Mouse (Mus musculus) megakaryocyte progenitor cell, adult 5-6 weeks (primary cell): ENCODE measurements around the gene Atp7b. TPM values are rescaled to one million over a fixed set of nuclear protein-coding genes. Genes with fewer than 3 reads are reported as not detected.

ENCODE experiments used
- ATAC-seq: replicated peaks from 2 replicates; pipeline ENCODE4 v1.8.0; 2016; ENCODE audit warnings: mild to moderate bottlenecking, moderate TSS enrichment, inconsistent platforms; ENCODE audit not compliant: poor library complexity
- total RNA-seq, 2 experiments: library from RNA; stranded (forward) in 1 of 2; stranded (reverse) in 1 of 2; fragments of 157-497, 149-512 nt in 1 of 2; fragments of 200-1000 nt in 1 of 2; gene quantifications; 2 replicates each; pipeline versions ENCODE4 v1.2.3 to v1.2.4; 2015 to 2017

Atp7b gene
- total RNA-seq (2015) (3.6 and 5.1 TPM in 2 replicates), total RNA-seq (2017) (2.1 and 3.9 TPM in 2 replicates)

DNA sequence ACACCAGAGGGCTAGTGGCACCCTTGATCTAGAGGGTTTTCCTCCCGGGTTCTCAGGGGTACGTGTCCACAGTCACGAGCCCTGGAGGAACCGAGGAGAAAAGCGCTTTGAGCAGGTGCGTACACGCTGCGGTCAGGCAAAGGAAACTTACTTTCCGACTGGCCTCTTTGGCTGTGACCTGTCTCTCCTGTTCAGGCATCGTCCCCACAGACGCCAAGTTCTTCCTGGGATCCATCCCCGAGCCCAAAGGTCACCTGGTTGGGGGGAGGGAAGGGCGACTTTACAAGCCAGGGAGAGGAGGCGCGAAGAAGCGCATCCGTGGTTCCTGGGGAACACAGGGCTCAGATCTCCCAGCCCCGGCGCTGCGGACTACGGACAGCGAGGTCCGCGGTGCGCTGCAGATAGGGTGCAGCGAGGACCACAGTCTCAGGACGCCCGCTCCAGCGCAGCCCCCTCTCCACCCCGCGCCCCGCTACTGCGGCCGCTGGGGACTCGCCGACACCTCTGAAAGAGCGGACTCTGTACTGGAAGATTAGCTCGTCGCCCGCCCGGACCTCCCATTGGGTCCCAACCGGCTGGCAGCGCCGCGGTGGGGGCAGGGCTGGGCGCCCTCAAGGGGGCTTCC is at the start of gene Atp7b:
TSS of gene Atp7b (minus strand) at position 485 of the 625 bp plus-strand sequence.
- peak; percentile 13 for ATAC-seq

DNA sequence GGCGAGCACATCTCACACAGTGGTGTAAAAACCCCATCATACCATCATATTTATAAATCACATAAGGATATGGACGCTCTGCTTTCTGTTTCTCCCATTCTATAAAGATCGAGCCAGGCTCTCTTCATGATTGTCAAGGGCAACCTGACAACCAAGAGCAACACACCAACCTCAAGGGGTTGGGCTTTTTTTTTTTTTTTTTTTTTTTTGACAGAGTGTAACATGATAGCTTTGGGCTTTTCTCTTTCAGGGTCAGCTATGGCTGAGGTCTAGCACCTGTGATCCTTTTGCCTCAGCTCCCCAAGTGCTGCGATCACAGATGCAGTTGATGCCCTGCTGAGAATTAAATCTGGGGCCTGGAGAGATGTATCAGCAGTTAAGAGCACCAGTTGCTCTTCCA is 46.9 kb upstream of the Atp7b start:
- ATAC-seq: no peak

DNA sequence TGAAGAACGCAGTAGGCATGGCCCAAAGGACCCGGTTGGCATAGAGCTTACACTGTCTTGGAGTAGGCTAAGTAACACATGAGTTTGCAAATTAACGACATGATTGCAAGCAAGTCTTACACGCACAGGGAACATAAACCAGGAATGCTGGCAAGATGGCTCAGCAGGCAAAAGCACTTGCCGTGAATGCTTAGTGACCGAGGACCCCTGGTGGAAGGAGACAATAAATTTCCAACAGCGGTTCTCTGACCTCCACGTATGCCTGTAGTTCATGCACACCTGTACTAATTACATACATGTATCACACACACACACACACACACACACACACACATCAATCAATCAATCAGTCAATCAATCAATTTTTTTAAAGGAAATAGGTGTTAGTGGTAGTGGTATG is 31.5 kb upstream of the Atp7b start:
- peak; percentile 66 for ATAC-seq

DNA sequence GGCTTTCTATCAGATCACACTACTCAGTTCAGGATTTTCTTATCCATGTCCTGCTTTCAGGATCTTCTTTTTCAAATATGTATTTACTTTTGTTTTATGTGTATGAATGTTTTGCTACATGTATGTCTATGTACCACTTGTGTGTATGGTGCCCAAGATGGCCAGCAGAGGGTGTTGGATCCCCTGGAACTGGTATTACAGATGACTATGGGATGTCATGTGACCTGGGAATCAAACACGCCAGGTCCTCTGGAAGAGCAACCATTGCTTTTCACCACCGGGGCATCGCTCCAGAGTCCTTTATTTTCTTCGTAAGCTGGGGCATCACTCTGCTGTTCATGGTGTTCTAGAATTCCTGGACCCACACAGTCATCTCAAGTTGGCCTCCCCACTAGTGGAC is 29.1 kb upstream of the Atp7b start:
- no peak for ATAC-seq

DNA sequence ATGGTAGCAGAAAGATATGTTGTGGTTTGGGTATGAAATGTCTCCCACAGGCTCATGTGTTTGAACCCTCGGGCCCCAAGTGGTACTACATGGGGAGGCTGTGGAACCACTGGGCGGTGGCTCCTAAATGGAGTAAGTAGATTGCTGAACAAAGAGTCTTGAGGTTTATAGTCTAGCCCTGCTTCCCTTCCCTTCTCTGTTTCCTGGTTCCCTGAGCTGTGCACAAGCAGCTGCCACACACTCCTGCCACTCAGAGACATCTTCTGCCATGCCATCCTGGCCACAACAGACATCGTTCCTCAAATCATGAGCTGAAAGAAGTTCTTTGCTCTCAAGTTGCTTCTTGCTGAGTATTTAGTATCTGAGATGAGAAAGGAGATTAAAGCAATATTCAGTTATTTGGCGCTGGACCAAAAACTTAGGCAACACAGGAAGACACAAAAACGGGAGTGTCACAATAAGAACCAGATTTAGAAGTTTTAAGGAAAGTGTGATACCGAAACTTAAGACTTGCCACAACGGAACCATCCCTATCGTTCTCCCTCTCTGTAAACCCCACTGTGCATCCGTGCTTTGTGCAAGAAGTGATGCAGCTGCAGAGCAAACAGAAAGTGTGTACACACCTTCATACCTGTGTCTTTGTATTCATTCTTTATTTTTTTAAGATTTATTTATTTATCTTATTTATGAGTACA is 19.4 kb upstream of the Atp7b start:
- peak; percentile 89 for ATAC-seq

DNA sequence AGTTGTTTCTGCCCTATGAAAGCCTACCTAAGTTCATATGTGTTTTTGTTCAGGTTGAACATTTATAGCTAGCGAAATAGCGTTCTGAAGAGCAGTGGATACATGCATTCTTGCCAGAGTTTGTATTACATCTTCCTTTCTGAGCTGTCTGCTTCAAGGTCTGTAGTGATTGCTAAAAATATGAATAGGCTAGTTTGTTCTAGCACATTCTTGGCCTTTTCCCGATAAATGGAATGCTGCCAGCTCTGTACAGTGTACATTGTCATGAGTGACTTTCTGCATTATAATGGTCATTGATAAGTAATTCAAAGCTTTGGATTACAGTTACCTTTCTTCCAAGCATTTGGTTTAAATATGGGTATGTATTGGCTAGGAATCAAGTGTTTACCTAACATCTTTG is 1.0 kb upstream of the Atp7b start:
- ATAC-seq: no peak

DNA sequence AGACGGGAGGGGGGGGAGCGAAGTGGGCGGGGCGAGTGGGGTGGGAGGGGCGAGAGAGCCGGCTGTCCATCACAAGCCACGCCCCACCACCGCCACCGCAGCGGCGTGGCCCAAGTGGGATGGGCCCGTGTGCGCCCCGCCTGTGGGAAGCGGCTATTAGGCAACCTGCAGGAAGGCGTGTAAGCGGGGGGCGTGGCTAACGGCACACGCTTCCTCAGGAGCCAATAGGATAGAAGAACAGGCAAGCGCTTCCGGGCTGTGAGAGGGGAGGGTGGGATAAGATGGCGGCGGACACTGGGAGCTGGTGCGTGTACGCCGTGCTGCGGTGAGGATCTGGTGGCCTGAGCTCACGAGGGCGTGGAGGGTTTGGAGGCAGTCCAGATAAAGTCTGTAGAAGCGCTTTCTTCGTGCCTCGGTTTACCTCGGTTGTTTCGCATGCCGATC is 363 bp upstream of the Atp7b start, which contains the start of gene Alg11:
TSS of gene Alg11 (plus strand) at position 276 of the 444 bp plus-strand sequence.
- peak; percentile 89 for ATAC-seq

DNA sequence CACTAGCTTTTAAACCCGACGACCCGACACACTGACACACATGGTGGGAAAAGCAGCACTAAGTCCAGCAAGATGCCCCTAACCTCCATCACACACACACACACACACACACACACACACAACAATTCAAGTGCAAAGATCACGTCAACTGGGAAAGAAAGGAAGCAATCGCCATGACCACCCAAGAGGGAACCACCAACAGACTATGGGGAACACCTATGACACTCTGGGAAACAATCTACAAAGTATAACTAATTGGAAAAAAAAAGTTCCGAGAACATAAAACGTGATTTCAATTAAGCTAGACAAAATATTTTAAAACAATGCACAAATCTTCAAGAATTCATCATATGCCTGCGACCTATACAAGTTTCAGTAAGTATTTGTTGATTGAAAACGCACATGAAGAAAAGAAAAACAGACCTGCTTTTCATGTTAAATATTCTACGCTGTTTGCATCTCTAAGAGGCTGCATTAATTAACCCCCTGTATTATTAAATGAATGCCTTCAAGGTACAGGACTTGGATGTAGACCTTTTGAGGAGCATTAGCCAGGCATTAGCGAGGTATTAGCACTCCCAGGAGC is 859 bp downstream of the Atp7b start:
- no peak for ATAC-seq

DNA sequence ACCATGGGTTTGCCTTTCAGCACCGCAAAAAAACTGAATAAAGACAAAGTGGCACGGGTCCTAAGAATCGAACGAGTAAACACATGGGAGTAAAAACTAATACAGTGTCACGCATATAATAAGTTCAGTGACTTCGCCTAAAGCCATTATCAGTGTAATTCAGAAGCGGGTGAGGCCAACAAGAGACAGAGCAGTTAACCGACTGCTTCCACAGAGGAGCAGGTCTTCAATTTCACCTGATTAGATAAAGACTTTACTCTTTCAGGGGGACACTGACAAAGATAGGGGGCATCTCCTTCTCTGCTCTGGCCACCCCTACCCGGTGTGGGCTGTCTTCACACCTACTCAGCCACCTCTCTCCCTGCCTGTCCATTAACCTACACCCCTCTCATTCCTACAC is 1.7 kb downstream of the Atp7b start:
- ATAC-seq: no peak; the same call in 1 of the 2 replicates

DNA sequence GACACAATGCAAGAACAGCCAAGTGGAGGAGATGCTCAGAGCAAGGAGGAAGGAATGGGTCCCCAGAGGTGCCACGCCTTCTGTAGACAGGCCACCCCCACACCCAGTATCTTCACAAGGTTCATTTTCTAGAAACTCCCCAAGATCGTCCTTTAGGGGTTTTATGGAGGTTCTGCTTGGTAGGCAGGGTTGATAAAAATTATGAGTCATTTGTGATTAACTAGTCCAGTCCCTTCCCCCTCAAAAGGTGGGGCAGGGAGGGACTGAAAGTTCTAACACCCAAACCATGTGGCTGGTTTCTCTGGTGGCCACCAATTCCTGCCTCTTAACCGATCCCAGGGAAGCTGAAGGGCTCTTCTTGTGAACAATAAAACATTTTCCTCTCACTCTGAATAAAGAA is 3.3 kb downstream of the Atp7b start:
- ATAC-seq: no peak

DNA sequence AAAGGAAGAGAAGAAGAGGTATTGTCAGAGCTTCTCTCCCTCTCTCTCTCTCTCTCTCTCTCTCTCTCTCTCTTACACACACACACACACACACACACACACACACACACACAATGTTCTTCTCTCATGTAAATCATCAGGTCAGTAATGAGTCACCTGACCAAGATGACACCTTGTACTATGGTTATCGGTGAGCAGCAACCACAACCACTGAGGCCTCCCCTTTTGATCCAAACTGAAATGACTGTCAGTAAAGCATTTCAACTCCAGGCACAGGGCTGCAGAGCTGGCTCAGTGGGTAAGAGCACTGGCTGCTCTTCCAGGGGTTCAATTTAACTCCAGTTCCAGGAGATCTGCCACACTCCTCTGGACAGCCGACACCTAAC is 4.6 kb downstream of the Atp7b start:
- no peak for ATAC-seq

DNA sequence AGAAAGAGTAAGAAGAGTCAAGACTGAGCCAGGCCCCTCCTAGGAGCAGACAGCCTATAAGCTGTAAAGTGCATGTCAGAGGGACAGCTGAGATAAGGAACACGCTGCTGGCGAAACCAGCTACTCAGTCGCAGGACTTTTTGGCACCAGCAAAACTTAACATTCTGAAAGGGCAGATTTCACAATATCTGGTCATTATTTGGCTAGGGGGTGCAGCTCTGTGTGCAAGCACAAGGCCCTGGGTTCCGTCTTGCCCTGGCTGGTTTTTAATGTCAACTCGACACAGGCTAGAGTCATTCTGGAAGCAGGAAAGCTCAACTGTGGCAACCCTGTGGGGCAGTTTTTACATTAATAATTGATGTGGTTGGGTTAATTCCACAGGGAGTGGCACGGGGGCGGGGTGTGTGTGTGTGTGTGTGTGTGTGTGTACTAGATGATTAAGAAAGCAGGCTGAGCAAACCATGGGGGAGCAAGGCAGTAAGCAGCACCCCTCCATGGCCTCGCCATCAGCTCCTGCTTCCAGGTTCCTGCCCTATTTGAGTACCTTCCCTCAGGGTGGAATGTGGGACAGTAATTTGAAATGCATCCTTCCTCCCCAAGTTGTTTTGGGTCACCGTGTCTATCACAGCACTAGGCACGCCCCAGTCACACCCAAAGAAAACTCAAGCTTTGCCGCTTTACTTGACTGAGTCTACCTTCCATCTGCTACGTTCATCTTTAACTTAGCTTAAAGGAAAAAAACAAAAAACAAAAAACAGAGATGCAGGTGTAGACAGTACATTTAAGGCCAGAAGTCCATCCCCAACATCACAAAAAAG is 5.2 kb downstream of the Atp7b start:
- ATAC-seq: peak; percentile 68

DNA sequence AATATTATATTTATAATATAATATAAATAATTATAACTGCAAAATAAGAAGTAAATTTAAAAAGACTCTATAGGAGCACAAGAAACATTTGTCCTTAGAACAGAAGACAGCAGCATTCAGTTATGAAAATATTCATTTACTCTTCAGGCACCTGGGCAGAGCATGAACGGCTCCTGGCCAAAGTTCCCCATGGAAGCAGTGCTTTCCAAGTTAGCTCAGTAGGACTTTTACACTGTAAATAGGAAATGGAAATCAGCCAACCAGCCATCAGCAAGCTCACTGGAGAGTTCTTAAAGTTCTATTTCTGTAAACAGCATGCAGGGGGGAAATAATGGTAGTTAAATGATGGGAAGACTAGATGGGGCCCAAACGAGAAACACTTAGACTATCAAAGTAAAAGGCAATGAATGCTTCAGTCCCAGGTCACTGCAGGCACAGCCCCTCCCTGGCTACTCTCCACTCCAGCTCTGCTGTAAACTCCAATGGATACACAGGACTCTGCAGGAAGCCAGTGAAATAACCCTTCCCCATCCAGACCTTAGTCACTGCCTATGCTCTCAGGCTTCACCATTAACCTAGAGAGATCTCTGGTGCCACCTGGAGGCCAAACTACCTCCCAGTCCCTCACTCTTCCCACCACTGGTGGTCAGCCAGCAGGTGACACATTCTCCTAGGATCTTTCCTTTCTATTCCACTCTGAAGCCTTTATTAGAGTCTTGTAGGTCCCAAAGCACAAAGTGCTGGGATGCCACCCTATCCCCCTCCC is 12.2 kb downstream of the Atp7b start:
- ATAC-seq: peak; percentile 99

DNA sequence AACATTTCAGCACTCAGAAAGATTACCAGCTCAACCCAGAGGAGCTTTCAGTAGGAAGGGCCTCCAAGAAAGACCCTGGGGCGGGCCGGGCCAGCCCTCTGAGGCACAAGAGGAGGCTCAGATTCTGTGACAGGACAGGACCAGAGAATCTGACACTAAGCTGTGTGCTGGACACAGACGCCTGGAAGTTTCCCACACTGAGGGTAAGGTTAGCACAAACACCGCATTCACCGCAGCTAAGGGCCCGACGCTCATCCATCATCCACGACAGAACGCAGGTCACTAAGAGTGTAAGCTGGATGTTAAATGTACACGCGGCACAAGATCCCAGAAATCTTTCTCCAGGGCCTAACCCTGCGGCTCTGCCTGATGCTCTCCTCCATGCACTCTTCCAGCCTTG is 16.4 kb downstream of the Atp7b start:
- ATAC-seq: no peak

DNA sequence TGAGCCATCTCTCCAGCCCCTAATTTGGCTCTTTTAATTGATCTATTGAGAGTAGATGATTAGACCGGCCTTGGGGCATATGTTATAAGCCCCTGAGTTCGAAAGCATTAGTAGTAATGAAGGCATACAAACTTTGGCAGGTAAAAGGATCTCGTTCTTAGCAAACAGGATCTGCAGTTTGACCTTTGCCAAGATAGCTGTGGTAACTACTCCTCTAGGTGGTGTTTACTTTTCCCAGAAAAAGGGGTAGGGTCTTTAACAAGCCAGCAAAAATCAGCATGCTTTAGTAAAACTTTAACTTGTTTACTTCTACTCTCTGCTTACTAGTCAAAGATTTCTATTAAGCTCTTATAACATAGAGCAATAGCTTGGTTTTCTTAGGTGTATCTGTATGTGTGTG is 17.6 kb downstream of the Atp7b start:
- no peak for ATAC-seq

DNA sequence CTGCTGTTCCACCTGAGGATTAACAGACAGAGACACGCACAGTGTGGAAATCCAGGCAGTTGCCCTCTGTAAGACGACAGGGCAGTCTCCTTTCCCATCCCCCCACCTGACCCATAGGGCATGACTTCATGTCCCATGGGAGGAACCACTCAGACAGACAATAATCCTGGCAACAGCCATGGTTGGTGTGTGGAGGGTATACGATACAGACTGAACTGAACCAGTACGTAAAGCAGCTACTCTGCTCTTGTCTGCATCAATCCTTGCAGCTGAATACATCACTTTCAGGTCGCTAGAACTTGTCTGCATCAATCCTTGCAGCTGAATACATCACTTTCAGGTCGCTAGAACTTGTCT is 20.0 kb downstream of the Atp7b start:
- no peak for ATAC-seq

DNA sequence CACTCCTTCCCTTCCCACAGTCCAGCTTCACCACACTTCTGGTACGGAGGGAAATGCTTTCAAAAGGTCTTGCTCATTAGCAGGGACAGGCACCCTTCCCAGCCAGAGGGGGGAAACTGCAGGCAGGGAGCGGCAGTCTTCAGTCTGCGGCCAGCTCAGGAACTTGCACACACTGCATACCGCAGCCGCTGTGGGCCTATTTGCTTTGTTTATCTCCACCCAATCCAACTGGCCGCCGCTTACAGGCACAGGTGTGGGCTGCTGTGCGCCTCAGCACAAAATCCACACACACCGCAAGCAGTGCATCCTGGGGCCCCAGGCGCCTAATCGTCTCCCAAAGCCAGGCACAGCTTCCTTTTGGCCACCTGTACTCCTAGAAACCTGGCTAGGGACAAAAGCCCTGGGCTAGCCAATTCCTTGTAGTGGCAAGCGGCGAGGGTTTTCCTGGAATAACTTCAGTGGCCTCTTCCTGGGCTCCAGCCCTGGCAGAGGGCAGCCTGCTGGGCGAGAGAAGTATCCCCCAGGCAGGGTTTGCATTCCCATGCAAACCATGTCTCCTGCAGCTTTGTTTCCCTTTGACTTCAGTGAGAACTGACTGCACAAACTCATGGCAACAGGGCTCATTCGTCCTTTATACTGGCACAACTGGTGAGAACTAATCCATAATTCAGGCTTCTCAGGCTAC is 20.5 kb downstream of the Atp7b start:
- no peak for ATAC-seq

DNA sequence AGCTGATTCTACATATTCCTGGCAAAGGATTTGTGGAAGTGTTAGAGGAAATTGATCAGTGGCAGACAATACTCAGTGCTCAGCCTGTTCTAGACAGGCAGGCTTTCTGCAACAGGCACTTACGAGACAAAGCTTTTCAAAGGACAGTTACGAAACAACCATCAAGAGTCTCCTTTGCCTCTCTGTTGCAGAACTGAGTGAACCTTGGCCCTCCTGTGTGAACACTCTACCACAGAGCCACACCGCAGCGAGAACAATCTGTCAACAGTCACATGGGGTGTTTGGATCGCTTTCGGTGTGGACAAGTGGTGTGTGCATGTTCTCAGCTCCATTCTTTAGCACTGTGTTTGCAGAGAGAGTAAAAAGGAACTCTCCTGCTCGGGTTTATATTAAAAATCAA is 23.1 kb downstream of the Atp7b start:
- no peak for ATAC-seq

DNA sequence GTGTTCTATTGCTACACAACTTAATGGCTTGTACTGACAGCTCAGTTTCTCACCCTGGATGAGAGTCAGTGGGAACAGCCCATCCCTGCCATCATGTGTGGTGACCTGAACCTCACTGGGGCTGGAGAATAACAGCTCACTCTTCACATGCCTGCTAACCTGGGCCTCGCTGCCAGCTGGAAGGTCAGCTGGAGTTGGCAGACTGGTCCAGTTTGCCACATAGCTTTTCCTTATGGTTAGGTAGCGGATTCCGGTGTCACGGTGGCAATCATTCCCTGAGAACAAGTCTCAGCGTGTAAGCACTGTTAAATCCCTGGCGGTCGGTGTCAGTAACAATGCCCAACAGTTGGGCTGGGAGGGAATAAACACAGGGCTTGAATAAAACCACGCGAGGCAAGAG is 24.0 kb downstream of the Atp7b start:
- no peak for ATAC-seq

DNA sequence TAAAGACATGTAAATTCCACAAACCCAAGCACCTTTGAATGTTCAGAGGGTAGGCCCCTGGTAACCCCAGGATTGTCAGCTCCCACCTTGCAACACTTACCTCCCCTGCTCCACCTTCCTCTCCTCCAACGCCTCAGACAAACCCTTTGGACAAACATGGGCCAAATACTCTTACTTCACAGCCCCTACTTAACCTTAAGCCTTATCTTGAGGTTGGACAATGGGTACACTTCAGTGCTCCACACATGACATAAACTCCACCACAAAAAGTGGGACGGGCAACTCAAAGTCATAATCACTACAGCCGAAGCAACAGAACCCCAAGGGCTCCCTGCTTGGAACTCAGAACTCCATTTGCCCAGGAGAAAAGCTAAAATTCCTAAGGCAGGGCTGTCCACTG is 29.1 kb downstream of the Atp7b start:
- no peak for ATAC-seq
